Mouse (Mus musculus): ENCODE measurements around the gene Rab3gap2.
"Not testable (repeated sequence)": the region's sequence is repeated elsewhere in the genome, so short reads cannot be mapped to it uniquely, and the experiment has no call there.

Gene Rab3gap2

DNA sequence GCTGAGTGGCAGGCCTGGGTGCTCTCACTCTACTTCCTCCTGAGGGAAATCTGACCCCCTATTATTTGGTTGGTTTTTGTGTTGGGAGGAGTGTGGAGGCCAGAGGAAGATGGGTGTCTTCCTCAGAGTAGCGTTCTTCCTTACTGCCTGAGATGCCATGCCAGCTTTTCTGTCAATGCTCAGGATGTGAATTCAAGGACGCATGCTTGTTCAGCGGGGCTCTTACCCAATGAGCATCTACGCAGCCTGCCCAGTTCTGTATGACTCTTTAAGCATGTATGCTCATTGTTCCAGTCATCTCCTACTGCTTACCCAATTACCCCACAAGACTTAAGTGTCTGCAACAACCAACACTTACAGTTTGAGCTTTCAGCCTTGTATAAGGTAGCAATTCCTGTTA lies 76.7 kb downstream of the Rab3gap2 start:
- no peak for DNase-seq (ENCODE audit: low read depth in 2 of 2, low spot score in 2 of 2)

- no peak for DNase-seq (ENCODE audit: low read depth in 2 of 2, low spot score in 2 of 2)
These were observed 78.9 kb downstream of the Rab3gap2 start for GRCm38 (mm10) chr1:185282846-185283245.

- DNase-seq (ENCODE audit: low read depth in 2 of 2, low spot score in 2 of 2): no peak
These were observed 79.3 kb downstream of the Rab3gap2 start for GRCm38 (mm10) chr1:185283247-185283646.

DNA sequence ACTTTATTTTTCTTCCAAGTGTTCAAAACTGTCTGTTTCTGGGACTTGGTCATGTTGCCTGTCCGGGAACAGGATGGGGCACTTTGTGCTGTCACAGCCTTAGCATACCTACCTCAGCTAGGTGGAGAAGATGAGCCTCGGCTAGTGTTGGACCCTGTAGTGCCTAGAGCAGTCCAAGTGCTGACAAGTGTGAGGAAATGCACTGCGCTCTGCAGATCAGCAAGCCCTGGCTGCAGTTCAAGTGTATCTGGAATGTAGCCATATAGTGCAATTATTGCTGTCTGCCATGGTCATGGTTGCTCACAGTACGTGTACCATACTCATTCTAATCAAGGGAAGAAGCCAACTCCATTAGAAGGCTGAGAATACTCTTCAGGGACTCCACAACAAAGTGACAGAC lies 80.8 kb downstream of the Rab3gap2 start:
- DNase-seq (ENCODE audit: low read depth in 2 of 2, low spot score in 2 of 2): no peak

DNA sequence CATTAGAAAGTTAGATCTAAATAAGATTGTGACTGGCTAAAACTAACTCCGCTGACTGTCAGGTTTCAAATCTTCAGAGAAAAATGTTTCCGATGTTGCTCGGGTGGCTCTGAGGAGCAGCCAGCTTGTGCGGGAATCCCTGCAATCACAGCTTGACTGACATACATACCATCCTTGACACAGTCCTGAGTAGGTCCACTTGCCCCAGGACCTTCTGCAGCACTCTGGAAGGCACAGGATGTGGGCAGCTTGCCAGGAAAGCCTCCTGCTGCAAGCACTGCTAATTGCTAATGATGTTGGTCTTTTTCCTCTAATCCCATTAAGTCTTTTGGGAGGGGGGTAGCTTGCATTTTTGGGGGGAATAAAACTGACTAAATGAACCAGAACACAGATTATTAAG lies 81.3 kb downstream of the Rab3gap2 start:
- DNase-seq (ENCODE audit: low read depth in 2 of 2, low spot score in 2 of 2): no peak

DNA sequence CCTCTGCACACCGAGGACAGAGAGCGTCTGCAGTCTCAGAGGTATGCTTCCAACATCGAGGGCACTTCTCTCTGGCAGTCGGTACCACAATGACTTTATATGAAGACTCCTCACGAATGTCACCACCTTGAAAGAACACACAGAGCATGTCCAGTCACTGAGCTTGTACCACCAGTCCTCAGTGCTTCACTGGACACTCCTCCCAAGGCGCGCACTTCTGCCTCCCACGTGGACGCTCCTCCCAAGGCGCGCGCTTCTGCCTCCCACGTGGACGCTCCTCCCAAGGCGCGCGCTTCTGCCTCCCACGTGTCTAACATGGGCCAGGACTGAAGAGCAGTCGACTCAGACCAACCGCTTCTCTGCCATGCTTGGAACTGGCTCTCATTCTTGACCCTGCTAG lies 83.1 kb downstream of the Rab3gap2 start:
- DNase-seq (ENCODE audit: low read depth in 2 of 2, low spot score in 2 of 2): no peak

- DNase-seq (ENCODE audit: low read depth in 2 of 2, low spot score in 2 of 2): no peak
These were observed 85.3 kb downstream of the Rab3gap2 start for GRCm38 (mm10) chr1:185289231-185289630.

- DNase-seq (ENCODE audit: low read depth in 2 of 2, low spot score in 2 of 2): no peak
These were observed 87.4 kb downstream of the Rab3gap2 start for GRCm38 (mm10) chr1:185291336-185291735.

- DNase-seq (ENCODE audit: low read depth in 2 of 2, low spot score in 2 of 2): no peak
These were observed 88.9 kb downstream of the Rab3gap2 start for GRCm38 (mm10) chr1:185292646-185293360.

DNA sequence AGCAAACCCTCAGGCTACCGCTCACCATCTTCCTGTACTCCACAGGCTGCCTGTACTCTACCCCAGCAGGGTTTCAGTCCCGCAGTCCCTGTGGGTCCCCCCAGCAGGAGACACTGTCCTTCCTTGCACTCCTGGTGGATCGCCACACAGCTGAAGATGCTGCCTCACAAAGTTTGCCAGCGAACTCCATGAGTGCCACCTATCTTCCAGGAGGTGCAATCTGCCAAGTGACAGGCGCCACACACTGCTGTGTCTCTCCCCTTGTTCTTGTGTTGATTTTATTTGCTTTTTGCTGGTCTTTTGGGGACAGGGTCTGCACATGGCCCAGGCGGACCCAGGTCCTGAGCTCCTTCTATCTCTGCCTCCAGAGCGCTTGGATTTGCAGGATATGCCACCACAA lies 92.9 kb downstream of the Rab3gap2 start:
- DNase-seq (ENCODE audit: low read depth in 2 of 2, low spot score in 2 of 2): no peak

GRCm38 (mm10) chr1:185298496-185298895 lies 94.6 kb downstream of the Rab3gap2 start:
- no peak for DNase-seq (ENCODE audit: low read depth in 2 of 2, low spot score in 2 of 2)

GRCm38 (mm10) chr1:185302816-185303215 lies 98.9 kb downstream of the Rab3gap2 start:
- DNase-seq (ENCODE audit: low read depth in 2 of 2, low spot score in 2 of 2): no peak

DNA sequence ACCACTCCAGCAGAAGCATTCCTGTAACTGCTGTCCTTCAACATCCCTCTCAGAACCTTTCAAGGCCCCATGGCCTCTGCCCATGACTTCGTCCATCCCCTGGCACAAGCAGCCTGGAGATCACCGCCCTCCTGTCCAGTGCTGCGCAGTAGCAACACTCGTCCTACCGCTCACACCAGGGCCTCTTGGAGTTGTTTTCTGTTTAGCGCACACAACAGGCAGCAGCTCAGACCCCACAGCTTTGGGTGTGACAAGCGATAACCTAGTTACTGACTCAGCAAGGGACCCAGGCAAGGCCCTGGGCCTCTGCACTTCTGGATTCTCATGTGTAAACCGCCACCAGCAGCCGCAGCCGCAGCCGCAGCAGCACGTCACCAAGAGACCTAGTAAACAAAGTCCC lies 102.9 kb downstream of the Rab3gap2 start:
- no peak for DNase-seq (ENCODE audit: low read depth in 2 of 2, low spot score in 2 of 2)

DNA sequence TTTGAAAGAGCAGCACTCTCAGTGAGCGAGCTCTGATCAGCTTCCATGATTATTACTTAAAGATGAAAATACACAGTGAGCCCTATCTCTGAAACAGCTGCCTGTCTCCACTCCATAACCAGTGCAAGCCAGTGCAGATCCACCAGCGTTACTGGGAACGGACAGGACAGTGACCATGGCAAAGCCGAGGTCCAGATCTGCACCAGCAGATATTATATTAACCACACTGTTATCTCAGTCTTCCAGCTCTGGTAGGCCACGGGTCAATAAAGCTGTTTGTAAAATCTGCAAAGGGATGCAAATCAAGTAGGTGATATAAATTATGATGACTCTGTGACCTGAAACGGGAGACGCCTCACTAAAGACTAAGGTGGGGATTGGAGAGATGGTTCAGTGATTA lies 103.7 kb downstream of the Rab3gap2 start:
- no peak for DNase-seq (ENCODE audit: low read depth in 2 of 2, low spot score in 2 of 2)

DNA sequence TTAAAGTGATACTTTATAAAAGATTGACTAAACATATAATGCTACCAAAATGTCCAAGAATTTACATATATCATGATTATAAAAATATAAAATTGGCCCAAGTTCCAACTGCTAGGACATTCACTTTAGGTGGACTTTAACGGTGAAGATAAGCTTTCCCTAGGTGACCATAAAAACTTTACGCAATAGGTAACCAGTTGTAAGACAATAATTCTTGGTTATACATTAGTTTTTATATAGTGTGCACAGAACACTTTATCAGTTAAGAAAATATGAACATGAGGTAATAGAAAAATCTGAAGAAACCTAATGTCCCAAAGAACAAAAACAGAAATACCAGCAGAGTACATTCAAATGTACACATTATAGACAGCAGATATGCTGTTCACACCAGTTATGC lies 104.4 kb downstream of the Rab3gap2 start:
- no peak for DNase-seq (ENCODE audit: low read depth in 2 of 2, low spot score in 2 of 2)

DNA sequence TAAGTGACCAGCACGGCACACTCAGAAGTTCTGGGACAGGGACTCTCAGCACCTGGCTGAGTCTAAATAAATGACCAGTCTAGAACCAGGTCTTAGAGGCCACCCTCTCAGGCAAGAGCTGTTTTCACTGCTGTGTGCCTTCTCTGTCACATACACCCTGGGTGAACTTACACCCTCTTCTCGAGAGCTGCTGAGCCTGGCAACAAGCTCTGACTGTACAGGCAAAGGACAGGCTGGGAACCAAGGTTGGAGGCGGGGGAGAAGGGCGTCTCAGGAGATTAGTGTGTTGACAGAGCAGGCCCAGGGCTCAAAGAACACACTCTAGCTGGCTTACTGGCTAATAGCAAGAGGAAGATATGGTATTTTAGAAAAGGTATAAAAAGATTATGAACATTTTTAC lies 105.0 kb downstream of the Rab3gap2 start:
- DNase-seq (ENCODE audit: low read depth in 2 of 2, low spot score in 2 of 2): no peak

- no peak for DNase-seq (ENCODE audit: low read depth in 2 of 2, low spot score in 2 of 2)
These were observed 108.0 kb downstream of the Rab3gap2 start for GRCm38 (mm10) chr1:185311949-185312348.

DNA sequence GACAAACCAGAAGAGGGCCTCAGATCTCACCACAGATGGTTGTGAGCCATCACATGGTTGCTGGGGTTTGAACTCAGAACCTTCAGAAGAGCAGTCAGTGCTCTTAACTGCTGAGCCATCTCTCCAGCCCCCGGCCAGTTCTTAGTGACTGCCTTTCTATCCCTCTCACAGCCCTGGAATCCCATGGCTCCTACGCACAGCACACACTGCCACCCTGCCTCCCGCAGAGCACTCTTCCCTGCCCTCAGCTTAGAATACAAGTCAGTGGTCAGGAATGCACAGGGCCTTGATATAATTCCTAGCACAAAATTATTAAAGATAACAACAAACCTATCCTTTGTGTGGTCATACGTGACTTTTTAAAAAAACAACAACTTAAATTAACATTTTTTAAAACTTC lies 110.6 kb downstream of the Rab3gap2 start:
- DNase-seq (ENCODE audit: low read depth in 2 of 2, low spot score in 2 of 2): no peak

DNA sequence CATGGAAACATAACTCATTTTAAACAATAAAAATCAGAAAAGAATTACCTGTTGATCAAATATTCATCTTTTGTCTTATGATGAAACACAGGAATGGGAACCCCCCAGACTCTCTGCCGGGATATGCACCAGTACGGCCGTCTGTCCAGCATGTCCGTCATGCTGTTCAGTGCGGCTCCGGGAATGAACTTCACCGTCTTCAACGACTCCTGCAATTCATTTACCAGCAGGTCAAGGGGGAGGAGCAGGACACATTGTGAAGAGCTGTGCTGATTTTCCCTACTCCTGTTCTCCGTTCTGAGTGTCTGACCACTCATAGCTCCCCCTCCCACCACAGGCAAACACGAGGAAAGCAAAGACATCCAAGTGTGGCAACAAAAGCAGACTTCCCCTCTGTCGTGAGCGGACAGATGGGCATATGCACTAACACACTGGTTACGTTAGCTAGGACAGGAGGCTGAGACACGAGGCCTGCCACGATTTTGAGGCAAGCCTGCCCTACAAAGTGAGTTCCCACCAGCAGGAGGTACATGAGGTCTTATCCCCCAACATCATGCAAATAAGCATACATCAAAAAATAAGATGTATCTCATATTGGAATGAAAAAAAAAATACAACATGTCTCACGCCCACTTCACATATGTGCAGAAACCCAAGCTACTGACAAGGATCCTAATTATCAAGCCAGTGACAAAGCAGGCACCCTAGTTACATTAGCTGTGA lies 112.1 kb downstream of the Rab3gap2 start:
- no peak for DNase-seq (ENCODE audit: low read depth in 2 of 2, low spot score in 2 of 2)

- not testable (repeated sequence) for DNase-seq (ENCODE audit: low read depth in 2 of 2, low spot score in 2 of 2)
These were observed 123.9 kb downstream of the Rab3gap2 start for GRCm38 (mm10) chr1:185327754-185328345.

- DNase-seq (ENCODE audit: low read depth in 2 of 2, low spot score in 2 of 2): peak; percentile 86 to 97
These were observed 125.0 kb downstream of the Rab3gap2 start, which contains the start of gene Iars2 for GRCm38 (mm10) chr1:185328721-185329610. Gene Iars2, minus strand, starts transcription at chr1:185329396.
